Mouse (Mus musculus) liver, adult 2 months (tissue): ENCODE data around the gene Wwox.

Experiments
- CTCF ChIP-seq: fragments of 200-500 bp; IDR thresholded peaks from 2 replicates; pipeline ENCODE4 v1.5.1; 2011; ENCODE audit warnings: low read depth, low read length, control low read depth
- POLR2A ChIP-seq: fragments of 200-500 bp; IDR thresholded peaks from 2 replicates; pipeline ENCODE4 v1.6.1; 2011; ENCODE audit warnings: low read length, control low read depth; ENCODE audit not compliant: insufficient read depth; ENCODE audit errors: extremely low read depth

GRCm38 (mm10) chr8:114399273-114399672, 40.2 kb upstream of the Wwox start:
- TF ChIP-seq POLR2A (no peak), CTCF (no peak)
